Mouse (Mus musculus): ENCODE data around the gene Nckap5.
A peak's percentile ranks its signal among the peaks of the same experiment; 100 is the strongest.
"Not testable (repeated sequence)": the region's sequence is repeated elsewhere in the genome, so short reads cannot be mapped to it uniquely, and the experiment has no call there.

Nckap5 gene

DNA sequence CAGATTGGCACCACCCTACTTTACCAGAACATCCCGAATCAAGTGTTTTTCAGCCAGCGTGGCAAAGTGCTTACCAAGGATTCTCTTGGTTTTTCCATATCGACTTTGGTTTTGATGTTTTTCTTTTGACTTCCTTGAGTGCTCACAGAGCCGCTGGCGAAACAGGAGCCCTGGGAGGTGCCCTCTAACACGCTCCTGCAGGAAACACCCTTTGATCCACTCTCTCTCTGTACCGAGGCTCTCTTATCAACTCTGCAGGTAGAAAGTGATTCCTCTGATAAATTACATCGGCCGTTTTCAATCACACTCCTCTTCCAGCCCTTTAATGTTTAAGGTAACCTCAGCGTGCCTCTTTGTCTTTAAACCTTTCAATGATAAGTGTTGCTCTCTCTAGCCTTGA, 807.6 kb downstream of the Nckap5 start:
- no peak for DNase-seq (ENCODE audit: low spot score in 2 of 2)

DNA sequence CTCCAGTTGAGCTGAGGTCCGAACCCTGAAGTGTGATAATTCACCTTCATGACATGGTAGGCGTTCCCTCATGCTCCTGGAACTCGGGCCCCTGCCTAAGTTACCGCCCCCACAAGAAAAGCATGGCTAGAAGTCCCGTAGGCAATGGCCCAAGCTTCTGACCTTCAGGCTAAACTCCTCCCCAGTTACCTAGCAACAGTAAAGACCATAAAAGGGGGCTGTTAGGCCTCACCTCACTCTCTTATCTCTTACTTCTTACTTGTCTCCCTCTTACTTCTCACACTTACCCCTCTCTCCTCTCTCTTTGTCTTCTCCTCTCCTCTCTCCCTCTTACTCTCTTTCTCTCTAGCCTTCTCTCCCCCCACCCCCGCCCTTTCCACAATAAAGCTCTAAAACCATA, 811.9 kb downstream of the Nckap5 start:
- not testable (repeated sequence) for DNase-seq (ENCODE audit: low spot score in 2 of 2)

DNA sequence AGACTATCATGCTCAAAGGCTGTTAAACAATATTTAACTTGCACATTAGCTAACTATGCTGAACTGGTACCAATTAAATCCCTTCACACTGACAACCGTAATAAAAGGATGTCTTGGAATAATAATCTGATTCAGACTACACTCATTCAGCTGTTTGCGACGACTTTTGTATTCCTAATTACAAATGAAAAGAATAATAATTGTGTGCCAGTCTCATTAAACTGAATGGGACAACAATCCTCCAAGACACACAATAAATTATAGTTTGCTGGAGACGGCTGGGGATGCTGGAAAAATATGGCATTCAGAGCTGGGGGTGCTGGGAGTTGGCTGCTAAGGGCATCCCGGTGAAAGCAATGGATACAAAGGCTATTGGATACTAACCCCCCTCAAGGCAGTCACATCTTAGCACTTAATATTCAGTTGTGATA, 818.9 kb downstream of the Nckap5 start:
- no peak for DNase-seq (ENCODE audit: low spot score in 2 of 2)

DNA sequence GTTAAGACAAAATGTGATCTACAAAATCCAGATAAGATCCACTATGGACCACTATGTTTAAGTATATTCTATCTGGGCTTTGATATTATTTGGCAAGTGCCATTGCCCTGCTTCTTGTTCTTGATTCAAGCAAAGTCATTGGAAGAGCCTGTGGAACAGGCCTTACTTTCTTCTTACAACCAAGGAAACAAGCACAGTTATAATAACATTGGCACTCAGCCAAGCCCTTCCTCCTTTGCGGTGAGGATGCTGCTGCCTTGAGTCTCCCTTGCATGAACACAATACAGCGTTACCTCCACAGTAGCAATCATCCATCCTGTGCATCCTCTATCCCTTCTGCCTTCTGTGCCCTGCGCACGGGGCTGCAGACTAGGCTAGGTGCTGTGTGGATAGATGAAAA, 823.0 kb downstream of the Nckap5 start:
- no peak for DNase-seq (ENCODE audit: low spot score in 2 of 2)

DNA sequence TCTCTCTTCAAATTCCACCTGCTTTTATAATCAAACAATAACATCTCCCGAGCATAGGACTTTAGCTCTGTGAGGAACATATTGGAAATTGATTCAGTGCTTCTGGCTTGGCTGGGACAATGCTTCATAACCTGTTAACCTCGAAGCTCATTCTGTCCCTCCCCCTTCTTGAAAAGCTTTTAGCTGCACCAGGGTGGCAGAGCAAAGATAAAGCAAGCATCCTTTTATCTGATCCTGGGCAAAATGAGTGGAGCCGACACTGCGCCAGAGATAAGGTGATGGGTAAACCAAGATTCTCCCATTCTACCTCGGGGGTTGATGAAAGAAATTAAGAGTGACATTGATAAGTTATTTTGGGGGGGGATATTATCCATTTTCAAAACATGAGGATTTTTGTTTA, 824.9 kb downstream of the Nckap5 start:
- no peak for DNase-seq (ENCODE audit: low spot score in 2 of 2)

DNA sequence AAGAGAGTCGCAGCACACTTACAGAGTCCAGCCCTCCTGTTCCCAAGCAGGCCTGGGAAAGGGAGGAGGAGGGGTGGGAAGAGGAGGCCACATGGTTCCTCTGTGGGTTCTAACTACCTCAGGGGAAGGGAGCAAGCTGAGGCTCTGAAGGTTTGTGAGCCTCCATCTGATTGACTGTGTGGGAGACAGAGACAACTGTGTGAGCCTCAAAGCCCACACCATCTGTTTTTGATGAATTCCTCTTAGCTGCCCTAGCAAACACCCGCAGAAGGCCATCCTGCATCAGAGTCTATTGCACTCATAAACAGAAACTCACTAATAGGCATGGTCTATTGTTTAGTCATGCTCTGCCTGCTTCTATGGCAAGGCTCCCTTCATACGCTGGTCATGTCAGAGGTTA, 834.1 kb downstream of the Nckap5 start:
- no peak for DNase-seq (ENCODE audit: low spot score in 2 of 2)

DNA sequence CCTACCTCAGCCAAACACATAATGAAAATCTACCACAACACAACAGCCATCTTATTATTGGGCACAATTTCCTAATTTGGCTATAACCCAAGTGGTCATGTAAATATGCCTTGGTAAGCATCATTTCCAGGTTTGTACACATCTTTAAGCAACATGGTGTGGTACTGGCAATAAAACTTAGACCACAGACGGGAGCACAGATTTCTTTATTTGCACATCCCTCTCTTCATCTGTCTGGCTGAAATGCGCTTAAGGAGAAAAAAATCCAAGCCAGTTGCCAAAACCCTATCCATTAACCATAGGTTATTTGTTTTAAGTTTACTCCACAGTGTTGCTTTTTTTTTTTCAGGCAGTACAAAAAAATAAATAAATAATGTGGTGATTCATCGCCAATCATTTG, 842.8 kb downstream of the Nckap5 start:
- DNase-seq (ENCODE audit: low spot score in 2 of 2) = no peak

DNA sequence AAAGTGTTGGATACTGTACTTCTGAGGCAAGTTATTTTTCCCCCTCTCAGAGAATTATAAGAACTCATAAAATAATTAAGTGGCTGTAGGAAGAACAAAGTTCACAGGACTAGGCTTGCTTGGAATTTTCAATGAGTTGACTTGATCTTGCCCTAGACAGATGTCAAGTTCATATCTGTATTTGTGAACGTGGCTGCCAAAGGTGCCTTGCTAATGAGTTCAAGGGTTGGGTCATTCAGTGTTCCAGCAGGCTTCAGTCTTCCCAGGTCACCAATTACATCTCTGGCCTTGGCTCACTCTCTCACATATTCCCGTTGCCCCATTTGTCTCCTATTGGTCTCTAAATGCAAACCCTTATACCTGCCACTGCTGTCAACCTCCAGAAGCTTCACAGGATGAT, 846.0 kb downstream of the Nckap5 start:
- no peak for DNase-seq (ENCODE audit: low spot score in 2 of 2)

DNA sequence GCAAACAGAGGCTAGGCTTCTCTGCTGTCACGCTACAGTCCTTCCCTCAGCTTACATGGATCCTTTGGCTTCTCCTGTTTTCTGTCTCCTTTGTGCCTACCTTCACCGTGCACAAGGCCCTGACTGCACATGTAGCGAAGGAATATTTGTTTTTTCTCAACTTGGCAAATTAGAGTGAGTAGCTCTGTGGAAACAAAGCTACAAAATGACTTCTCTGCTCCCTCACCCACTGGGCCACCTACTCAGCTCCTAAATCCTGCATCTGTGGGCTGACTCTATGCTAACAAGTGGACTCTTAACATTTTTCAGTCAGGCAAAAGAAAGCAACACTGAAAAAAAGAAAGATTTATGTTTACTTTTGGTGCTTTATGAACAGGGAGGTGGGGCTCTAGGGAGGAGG, 856.0 kb downstream of the Nckap5 start:
- DNase-seq (ENCODE audit: low spot score in 2 of 2) = no peak

DNA sequence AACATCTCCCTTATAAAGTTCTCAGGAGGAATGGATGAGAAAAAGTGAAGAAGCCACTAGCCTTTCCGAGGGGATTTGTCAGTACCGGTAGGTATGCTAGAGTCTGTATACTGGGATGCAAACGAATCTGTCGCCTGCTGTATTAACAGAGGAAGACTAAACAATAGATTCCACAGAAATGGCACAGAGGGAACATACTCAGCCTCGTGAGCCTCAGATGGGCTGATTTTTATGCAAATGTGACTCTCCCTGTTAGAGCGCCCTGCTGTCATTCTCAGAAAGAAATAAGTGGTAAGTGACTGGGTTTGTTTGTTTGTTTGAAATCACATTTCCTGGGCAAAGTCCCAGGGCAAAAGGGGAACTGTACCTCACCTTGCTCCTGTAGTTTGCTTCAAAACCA, 858.7 kb downstream of the Nckap5 start:
- DNase-seq (ENCODE audit: low spot score in 2 of 2) = no peak

DNA sequence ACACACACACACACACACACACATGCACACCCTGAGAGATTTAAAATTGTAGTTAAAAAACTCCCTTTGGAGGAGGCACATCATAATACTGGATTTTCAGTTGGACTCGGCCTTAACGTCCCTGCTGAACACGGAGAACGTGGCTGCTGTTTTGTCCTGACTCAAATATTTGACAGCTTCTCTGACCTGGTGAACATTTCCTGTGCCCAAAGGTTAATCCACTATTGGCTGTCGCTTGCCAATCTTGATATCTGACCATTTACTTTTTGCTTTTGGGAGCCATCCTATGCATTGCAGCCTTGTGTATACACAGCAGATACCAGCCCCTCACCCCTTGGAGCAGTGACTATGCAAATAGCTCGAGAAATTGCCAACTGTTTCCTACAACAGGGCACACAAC, 862.9 kb downstream of the Nckap5 start:
- no peak for DNase-seq (ENCODE audit: low spot score in 2 of 2)

DNA sequence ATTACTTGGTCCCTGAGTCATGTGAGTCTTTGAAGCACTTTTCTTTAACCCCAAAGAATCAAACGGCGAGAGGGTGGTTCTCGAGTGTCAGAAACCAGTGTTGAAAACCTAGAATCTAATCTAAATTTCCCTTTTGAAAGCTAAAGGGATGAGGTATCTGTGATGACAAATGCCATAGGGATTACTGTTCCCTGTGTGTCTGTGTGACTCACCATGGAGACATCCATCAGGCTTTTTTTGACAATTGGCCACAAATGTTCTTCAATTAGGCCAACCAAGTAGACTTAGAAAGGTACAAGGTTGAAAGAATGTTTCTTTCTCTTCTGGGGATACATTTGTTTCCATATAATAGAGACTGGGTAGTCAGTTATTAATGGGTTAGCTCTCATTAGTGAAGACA, 879.6 kb downstream of the Nckap5 start:
- no peak for DNase-seq (ENCODE audit: low spot score in 2 of 2)

DNA sequence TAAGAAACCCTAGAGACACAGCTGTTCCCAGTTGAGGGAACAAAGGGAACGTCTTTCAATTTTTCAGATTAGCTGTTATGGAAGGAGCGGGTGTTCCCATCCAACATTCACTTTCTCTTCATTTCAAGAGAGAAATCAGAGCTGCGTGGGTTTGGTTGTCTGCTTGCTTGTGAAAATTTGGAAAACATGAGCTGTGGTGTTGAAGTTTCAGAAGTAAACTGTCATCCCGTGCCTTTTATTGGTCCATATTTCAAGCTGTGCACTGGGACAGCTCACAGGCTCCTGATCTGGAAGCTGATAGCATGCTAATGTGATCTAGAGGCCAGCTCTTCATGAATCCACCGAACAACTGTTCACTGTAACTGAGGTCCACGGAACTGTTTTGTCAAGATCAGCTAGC, 881.5 kb downstream of the Nckap5 start:
- DNase-seq (ENCODE audit: low spot score in 2 of 2) = no peak

DNA sequence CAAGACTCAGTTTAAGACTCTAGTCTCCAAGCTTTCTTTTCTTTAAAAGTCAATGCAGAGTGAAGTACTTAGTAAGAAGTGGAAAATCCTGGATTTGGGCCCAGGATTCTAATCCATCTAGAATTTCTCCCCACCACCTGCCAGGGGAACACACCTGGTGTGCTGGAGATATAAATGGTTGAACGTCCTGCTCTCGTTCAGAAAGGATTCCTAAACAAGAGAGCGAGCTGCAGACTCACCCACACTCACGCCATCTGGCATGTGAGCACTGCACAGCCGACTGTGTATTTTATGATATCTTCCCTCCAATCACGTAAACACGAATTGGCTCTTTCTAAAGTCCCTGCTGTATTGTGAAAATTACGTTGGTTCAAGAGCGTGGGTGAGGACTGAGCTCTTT, 885.5 kb downstream of the Nckap5 start:
- DNase-seq (ENCODE audit: low spot score in 2 of 2) = no peak

DNA sequence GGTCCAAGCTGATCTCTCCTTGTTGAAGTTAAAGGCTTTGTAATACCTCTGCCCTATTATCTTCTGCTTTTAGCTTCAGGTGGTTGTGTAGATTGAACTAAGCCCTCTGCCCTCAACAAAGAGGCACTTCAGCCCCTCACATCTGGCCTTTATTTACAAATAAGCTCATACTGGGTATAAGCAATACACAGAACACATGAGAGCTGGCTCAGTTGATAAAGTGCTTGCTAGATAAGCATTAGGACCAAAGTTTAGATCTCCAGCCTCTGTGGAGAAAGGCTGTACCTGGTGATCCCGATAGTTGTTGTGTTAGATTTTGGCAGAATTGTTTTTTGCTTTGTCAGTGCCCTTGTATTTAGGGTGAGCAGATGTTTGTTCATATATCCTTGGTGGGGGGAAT, 887.3 kb downstream of the Nckap5 start:
- DNase-seq (ENCODE audit: low spot score in 2 of 2) = no peak

DNA sequence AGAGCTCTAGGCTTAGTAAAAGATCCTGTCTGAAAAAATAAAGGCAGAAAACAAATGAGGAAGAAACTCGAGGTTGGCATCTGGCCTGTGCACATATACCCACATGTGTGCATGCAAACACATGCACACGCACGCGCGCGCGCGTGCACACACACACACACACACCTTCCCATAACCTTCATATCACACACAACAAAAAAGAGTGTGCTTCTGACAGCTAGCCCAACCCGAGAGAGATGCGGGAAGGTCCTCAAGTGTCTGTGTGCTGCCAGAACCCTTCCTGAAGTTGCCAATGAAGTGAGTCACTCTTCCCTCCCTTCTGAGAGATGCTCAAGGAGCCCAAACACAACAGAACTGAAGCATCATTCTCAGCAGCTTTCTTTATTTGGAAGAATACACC, 905.1 kb downstream of the Nckap5 start:
- no peak for DNase-seq (ENCODE audit: low spot score in 2 of 2)

DNA sequence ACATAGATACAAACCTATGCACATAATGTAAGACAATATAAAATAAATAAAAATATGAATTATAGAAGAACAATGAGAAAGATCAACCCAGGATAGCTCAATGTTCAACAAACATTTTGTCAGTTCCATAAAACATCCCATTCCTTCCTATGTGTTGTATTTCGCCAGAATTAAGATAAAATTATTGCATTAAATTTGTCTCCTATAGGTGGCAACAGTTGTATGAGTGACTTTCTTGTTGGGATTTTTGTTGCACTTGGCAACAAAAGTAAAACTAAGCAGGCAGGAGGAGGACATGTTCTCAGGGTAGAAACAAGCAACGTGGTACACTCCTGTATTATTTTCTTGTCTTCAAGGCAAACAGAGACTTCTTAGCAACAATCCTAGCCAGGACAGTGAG, 907.5 kb downstream of the Nckap5 start:
- no peak for DNase-seq (ENCODE audit: low spot score in 2 of 2)

DNA sequence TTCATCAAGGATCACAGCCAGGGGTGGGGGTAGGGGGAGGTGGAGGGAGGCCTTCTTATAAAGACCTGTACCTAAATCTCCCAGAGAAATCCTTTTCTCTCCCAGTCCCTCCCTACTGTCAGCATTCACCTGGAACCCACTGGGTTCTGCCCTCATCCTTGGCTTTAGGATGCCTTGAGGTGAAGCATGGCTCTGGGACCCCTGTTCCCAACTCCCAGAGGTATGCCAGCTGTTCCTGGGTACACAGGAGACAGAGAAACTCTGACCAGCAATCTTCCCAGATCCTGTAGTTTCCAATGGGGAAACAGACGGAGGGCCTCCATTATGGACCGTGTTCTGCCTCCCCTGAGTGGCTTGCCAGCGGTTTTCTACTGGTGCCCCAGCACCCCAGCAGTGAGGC, 909.9 kb downstream of the Nckap5 start:
- no peak for DNase-seq (ENCODE audit: low spot score in 2 of 2)

DNA sequence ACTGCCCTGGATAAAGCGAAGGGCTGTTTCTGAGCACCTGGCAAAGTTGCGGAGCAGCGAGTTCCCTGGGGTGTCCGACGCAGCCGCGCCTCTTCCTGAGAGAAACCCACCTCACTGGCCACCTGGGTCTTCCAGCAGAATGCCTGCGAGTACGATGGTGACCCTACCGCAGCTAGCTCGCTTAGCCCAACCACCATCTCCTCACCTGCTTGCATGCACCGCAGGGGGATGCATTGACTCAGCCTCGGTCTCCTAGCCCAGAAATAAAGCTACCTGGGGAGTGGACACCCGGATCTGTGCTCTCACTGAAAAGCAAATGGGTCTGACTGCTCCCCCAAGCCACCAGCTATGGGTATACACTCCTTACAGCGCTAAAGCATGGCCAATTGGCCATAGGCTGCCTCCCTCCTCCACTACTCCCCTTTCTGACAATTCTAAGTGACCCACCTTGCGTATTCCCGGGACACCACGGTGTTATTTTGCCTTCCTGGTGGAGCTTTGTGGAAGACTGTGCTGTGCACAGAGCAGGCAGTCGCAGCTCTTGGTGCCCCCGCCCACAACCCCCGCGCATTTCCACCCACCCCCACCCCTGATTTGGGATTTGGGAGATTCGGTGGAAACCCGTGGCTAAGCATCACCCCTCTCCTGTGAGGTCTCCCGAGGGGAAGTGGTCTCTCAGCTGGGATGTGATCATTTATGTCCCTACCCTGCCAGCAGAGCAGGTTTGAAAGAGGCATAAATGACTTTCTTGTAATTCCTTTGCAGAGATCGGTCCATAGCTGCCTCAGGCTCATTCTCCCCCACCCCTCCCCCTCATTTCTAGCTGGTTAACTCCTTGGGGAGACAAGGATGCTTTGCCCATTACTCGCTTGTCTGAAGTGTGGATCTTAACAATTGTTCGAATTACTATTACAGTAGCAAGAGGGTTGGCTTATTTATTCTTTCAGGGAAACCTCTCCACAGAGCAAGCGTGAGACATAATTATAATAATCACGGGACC, 917.7 kb downstream of the Nckap5 start, which contains the start of gene Lypd1:
Gene Lypd1 (minus strand): TSS at position 501 of the 1,000 bp plus-strand sequence.
- no peak for DNase-seq (ENCODE audit: low spot score in 2 of 2)

DNA sequence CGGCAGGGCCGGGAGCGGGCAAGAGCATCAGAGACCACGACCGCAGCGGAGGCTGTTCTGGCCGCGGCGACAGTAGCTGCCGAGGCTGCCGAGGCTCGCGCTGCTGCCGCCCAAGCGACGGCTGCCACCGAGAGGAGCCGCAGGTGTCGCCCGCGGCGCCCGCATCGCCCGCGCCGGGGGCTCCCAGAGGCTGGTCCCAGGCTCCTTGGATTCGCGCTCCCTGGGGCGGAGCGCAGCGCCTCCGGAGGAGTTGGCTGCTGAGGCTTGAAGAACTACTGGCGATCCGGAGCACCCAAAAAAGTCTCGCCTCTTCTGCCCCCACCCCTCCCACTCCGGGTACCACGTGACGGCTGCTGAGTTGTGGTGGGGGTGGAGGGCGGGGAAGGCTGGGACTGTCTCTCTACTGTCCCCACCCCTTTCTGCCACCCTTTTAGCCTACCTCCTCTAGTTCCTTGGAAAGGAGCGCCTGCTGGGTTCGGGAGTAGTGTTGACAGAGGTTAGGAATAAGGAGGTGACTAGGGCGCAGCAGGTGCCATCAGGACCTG, 918.6 kb downstream of the Nckap5 start:
- DNase-seq (ENCODE audit: low spot score in 2 of 2) = peak in 1 of 2 experiments; percentile 31

DNA sequence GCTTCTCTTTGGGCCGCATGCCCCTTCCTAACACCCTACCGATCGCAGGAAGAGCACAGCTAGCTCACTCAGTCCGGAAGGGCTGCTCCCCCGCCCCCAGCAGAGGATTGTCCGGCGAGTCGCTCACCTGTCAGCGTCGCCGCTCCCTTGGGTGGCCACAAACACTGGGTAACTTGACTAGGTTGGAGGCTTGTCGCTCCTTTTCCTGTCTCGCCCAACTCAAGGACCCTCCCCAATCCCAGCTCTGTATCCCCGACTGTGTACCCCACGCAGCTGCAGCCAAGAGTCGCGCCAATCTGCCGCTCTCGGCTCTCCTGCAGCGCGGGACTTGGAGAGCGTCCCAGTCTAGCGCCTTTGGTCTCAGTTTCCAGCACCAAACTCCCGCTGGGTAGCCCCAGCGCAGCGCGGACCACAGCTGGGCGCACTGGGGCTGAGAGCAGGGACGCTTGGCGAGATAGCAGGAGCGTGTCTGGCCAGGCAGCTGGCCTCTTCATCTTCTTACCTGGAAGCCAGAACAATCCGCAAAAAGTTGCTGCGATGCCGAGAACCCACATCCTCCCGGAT, 919.2 kb downstream of the Nckap5 start:
- DNase-seq (ENCODE audit: low spot score in 2 of 2) = peak; percentile 23 to 36

DNA sequence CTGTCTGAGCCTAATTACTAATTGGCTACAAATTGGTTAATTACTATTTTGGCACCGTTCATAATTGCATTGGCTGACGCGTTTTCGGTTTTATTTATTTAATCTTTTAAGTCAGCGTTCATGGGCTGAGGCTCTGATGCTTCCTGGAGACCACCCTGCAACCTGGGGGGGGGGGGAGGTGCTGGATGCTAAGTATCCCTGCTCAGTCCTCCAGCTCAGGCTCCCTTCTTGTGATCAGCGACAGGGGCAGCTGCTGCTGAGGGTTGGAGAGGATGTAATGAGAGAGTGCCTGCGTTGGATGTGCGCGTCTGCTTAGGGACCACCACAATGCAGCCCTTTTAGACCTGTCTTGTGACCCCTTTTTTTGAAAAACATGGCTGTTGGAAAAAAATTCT, 919.7 kb downstream of the Nckap5 start:
- no peak for DNase-seq (ENCODE audit: low spot score in 2 of 2)

Data from cerebellum, postnatal 4 days (tissue).